Mouse (Mus musculus): ENCODE measurements around the gene Sec16a. TPM values are rescaled to one million over a fixed set of nuclear protein-coding genes. Genes with fewer than 3 reads are reported as not detected.

The Sec16a gene
- polyA plus RNA-seq, 1 experiment from 2014 or later, result 32.4 TPM

DNA sequence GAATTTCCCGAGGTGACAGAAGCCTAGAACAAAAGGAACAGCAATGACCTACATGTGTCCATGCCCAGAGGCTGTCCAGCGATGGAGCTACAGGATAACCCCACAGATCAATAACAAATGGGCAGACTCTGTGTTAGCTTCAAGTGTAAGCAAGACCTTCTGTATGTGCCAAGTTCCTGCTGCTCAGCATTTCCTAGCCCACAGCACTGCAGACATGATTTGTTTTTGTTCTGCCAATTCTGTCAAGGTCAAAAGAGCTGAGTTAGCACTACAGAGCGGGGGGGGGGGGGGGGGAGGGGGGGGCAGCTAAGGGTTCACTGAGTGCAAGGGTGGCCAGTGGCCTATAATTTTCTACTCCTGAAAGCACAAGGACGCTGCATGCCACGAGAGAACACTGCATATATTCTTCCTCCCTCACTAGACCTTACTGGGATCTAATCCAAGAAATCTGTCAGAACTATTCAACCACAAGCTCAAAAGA lies 34.0 kb downstream of the Sec16a start:
- Histone ChIP-seq H3K27ac (replicated peaks; ENCODE audit: low read depth, low read length) (no peak overlapping the region), H3K4me3 (replicated peaks; ENCODE audit: low read depth, low read length) (no peak overlapping the region), H3K4me2 (ENCODE audit: low read length) (no peak overlapping the region), H3K9me3 (ENCODE audit: control insufficient read depth, low read length) (no peaks in the 10 kb centered on the region), H3K4me1 (ENCODE audit: control insufficient read depth, insufficient read depth, low read length) (peaks cover 25% of the 10 kb centered on the region), H3K36me3 (ENCODE audit: control insufficient read depth, insufficient read depth, low read length) (peaks cover 64% of the 10 kb centered on the region), H3K9ac (replicated peaks; ENCODE audit: low read length) (no peak overlapping the region), H3K27me3 (ENCODE audit: control insufficient read depth, insufficient read depth, low read length) (no peaks in the 10 kb centered on the region)
- DNase-seq (no peak), ATAC-seq (ENCODE audit: low FRiP score, low TSS enrichment) (no peak)
- WGBS, result 87% methylated on average over 4 of the region's 5 CpGs

DNA sequence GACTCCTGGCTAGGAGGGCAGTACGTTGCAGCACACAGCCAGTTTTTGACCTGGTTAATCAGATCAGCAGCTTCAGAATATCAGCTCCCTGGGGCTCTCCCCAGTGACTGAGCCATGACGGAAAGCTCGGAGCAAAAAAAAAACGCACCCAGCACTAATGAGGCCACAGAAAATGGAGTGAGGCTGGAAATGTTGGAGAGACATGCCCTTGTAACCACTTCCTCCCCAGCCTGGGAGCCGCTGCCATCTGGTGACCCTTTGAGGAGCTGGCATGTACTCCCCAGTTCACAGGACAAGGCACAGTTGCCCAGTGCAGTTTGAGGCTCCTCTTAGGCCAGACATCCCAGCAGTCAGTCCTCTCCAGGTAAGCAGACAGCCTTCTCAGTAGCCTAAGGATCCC lies 34.9 kb downstream of the Sec16a start:
- H3K27ac ChIP-seq (replicated peaks; ENCODE audit: low read depth, low read length), result no peak overlapping the region
- ATAC-seq (ENCODE audit: low FRiP score, low TSS enrichment) (no peak), DNase-seq (no peak)
- H3K36me3 ChIP-seq (ENCODE audit: control insufficient read depth, insufficient read depth, low read length), result peaks cover 55% of the 10 kb centered on the region
- no peaks in the 10 kb centered on the region for H3K9me3 ChIP-seq (ENCODE audit: control insufficient read depth, low read length)
- H3K4me1 ChIP-seq (ENCODE audit: control insufficient read depth, insufficient read depth, low read length), result peaks cover 34% of the 10 kb centered on the region
- H3K9ac ChIP-seq (replicated peaks; ENCODE audit: low read length), result no peak overlapping the region
- H3K27me3 ChIP-seq (ENCODE audit: control insufficient read depth, insufficient read depth, low read length), result no peaks in the 10 kb centered on the region
- 72% methylated on average over 5 of the region's 5 CpGs for WGBS
- no peak overlapping the region for H3K4me3 ChIP-seq (replicated peaks; ENCODE audit: low read depth, low read length)
- no peak overlapping the region for H3K4me2 ChIP-seq (ENCODE audit: low read length)

GRCm38 (mm10) chr2:26409362-26409761 lies 35.7 kb downstream of the Sec16a start:
- Histone ChIP-seq H3K9ac (replicated peaks; ENCODE audit: low read length) (peak overlapping the region; percentile 92), H3K4me3 (replicated peaks; ENCODE audit: low read depth, low read length) (peak overlapping the region; percentile 90), H3K9me3 (ENCODE audit: control insufficient read depth, low read length) (no peaks in the 10 kb centered on the region), H3K27me3 (ENCODE audit: control insufficient read depth, insufficient read depth, low read length) (no peaks in the 10 kb centered on the region), H3K36me3 (ENCODE audit: control insufficient read depth, insufficient read depth, low read length) (peaks cover 48% of the 10 kb centered on the region), H3K4me2 (ENCODE audit: low read length) (peak overlapping the region; percentile 95), H3K27ac (replicated peaks; ENCODE audit: low read depth, low read length) (no peak overlapping the region), H3K4me1 (ENCODE audit: control insufficient read depth, insufficient read depth, low read length) (peaks cover 36% of the 10 kb centered on the region)
- 60% methylated on average over 3 of the region's 3 CpGs for WGBS
- ATAC-seq (ENCODE audit: low FRiP score, low TSS enrichment) (no peak), DNase-seq (no peak)

DNA sequence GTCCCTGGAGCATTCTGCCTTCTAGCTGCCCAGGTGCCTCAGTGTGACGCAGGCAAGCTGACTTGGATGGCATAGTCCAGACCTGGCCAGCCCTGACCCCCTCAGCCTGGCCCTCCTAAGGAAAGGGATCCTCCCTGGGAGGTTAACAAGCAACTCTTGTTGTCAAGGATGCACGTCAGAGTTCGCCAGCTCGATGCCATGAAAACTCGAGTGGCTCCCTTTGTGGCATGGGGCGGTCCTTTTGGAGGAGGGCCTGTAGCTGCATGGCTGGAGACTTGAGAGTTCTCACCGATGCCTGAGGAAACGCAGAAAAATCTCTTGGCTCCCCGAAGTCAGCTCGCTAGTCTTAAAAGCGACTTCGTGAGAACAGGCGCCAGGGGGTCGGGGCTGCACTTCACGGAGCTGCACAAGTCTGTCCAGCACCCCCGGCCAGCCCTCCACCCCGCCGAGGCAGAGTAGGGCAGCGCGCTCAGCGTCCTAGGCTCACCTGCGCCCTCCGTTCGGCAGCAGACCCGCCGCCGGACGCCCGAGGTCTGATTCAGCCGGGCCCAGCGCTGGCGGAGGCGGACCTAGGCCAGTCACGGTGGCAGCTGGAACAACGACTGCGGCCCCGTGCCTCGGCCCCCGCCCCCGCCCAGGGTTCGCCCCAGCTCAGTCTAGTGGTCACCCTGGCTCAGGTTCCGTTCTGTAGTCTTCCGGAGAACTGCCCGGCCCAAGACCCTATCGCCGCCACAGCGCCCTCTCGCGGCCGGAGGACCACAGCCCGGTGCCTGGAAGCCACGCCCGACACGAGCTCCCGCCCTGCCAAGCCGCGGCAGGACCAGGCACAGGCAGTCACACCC lies 36.3 kb downstream of the Sec16a start, which contains the start of gene Inpp5e:
Inpp5e (minus strand) TSS at position 689 of the 842 bp plus-strand sequence.
- Histone ChIP-seq H3K27me3 (ENCODE audit: control insufficient read depth, insufficient read depth, low read length) (no peaks in the 10 kb centered on the region), H3K36me3 (ENCODE audit: control insufficient read depth, insufficient read depth, low read length) (peaks cover 42% of the 10 kb centered on the region)

GRCm38 (mm10) chr2:26403306-26403705 lies 41.7 kb downstream of the Sec16a start:
- no peak overlapping the region for H3K9ac ChIP-seq (replicated peaks; ENCODE audit: low read length)
- H3K4me3 ChIP-seq (replicated peaks; ENCODE audit: low read depth, low read length), result no peak overlapping the region
- peaks cover 35% of the 10 kb centered on the region for H3K4me1 ChIP-seq (ENCODE audit: control insufficient read depth, insufficient read depth, low read length)
- DNase-seq (no peak), ATAC-seq (ENCODE audit: low FRiP score, low TSS enrichment) (no peak)
- H3K9me3 ChIP-seq (ENCODE audit: control insufficient read depth, low read length), result no peaks in the 10 kb centered on the region
- H3K27ac ChIP-seq (replicated peaks; ENCODE audit: low read depth, low read length), result no peak overlapping the region
- H3K27me3 ChIP-seq (ENCODE audit: control insufficient read depth, insufficient read depth, low read length), result no peaks in the 10 kb centered on the region
- 80% methylated on average over 8 of the region's 8 CpGs for WGBS
- peaks cover 45% of the 10 kb centered on the region for H3K36me3 ChIP-seq (ENCODE audit: control insufficient read depth, insufficient read depth, low read length)
- no peak overlapping the region for H3K4me2 ChIP-seq (ENCODE audit: low read length)

More for the DNA sequence above, 36.3 kb downstream of the Sec16a start, which contains the start of gene Inpp5e:
- Histone ChIP-seq H3K4me3 (replicated peaks; ENCODE audit: low read depth, low read length) (peak within 1 kb of the TSS; percentile 90), H3K27ac (replicated peaks; ENCODE audit: low read depth, low read length) (peak within 1 kb of the TSS; percentile 79), H3K9me3 (ENCODE audit: control insufficient read depth, low read length) (no peaks in the 10 kb centered on the region), H3K4me1 (ENCODE audit: control insufficient read depth, insufficient read depth, low read length) (peaks cover 36% of the 10 kb centered on the region), H3K9ac (replicated peaks; ENCODE audit: low read length) (peak within 1 kb of the TSS; percentile 92), H3K4me2 (ENCODE audit: low read length) (peak within 1 kb of the TSS; percentile 95)
- DNase-seq (peak; percentile 97), ATAC-seq (ENCODE audit: low FRiP score, low TSS enrichment) (peak; percentile 95)
- under 1% methylated on average over 57 of the region's 57 CpGs for WGBS

GRCm38 (mm10) chr2:26402265-26402664 lies 42.8 kb downstream of the Sec16a start:
- Histone ChIP-seq H3K4me3 (replicated peaks; ENCODE audit: low read depth, low read length) (no peak overlapping the region), H3K36me3 (ENCODE audit: control insufficient read depth, insufficient read depth, low read length) (peaks cover 55% of the 10 kb centered on the region), H3K9me3 (ENCODE audit: control insufficient read depth, low read length) (no peaks in the 10 kb centered on the region), H3K27ac (replicated peaks; ENCODE audit: low read depth, low read length) (no peak overlapping the region), H3K9ac (replicated peaks; ENCODE audit: low read length) (no peak overlapping the region), H3K27me3 (ENCODE audit: control insufficient read depth, insufficient read depth, low read length) (no peaks in the 10 kb centered on the region), H3K4me2 (ENCODE audit: low read length) (no peak overlapping the region), H3K4me1 (ENCODE audit: control insufficient read depth, insufficient read depth, low read length) (peaks cover 24% of the 10 kb centered on the region)
- ATAC-seq (ENCODE audit: low FRiP score, low TSS enrichment) (no peak), DNase-seq (no peak)
- 95% methylated on average over 1 of the region's 1 CpGs for WGBS

- ATAC-seq (ENCODE audit: low FRiP score, low TSS enrichment), result no peak
- Histone ChIP-seq H3K27ac (replicated peaks; ENCODE audit: low read depth, low read length) (no peak overlapping the region), H3K27me3 (ENCODE audit: control insufficient read depth, insufficient read depth, low read length) (no peaks in the 10 kb centered on the region), H3K4me1 (ENCODE audit: control insufficient read depth, insufficient read depth, low read length) (peaks cover 12% of the 10 kb centered on the region), H3K9ac (replicated peaks; ENCODE audit: low read length) (no peak overlapping the region), H3K4me3 (replicated peaks; ENCODE audit: low read depth, low read length) (no peak overlapping the region), H3K9me3 (ENCODE audit: control insufficient read depth, low read length) (no peaks in the 10 kb centered on the region), H3K36me3 (ENCODE audit: control insufficient read depth, insufficient read depth, low read length) (peaks cover 68% of the 10 kb centered on the region), H3K4me2 (ENCODE audit: low read length) (no peak overlapping the region)
- no peak for DNase-seq
- WGBS, result 93% methylated on average over 4 of the region's 4 CpGs
Observed at GRCm38 (mm10) chr2:26401023-26401422, 44.0 kb downstream of the Sec16a start.

DNA sequence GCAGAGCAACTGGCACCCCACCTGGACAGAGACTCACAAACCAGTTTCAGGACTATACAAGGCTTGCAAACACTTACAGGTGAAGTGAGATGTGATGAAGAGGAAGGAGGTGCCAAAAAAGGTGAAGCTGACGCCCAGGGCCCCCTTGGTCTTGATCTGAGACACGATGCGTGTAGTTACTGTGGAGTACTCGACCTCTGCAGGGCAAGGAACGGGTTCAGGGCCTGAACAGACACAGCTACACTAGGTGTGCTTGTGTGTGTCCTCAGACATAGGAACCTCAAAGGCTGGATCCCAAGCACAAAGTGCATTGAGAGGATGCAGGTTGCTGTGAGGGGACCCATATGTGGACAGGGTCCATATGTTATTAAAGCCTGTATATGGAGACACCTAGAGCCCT lies 44.7 kb downstream of the Sec16a start:
- Histone ChIP-seq H3K27me3 (ENCODE audit: control insufficient read depth, insufficient read depth, low read length) (no peaks in the 10 kb centered on the region), H3K4me2 (ENCODE audit: low read length) (no peak overlapping the region), H3K36me3 (ENCODE audit: control insufficient read depth, insufficient read depth, low read length) (peaks cover 75% of the 10 kb centered on the region), H3K4me1 (ENCODE audit: control insufficient read depth, insufficient read depth, low read length) (peaks cover 5% of the 10 kb centered on the region; the same call in 1 of the 2 replicates), H3K4me3 (replicated peaks; ENCODE audit: low read depth, low read length) (no peak overlapping the region), H3K9ac (replicated peaks; ENCODE audit: low read length) (no peak overlapping the region), H3K9me3 (ENCODE audit: control insufficient read depth, low read length) (no peaks in the 10 kb centered on the region), H3K27ac (replicated peaks; ENCODE audit: low read depth, low read length) (no peak overlapping the region)
- ATAC-seq (ENCODE audit: low FRiP score, low TSS enrichment) (no peak), DNase-seq (no peak)
- WGBS, result 90% methylated on average over 5 of the region's 5 CpGs

GRCm38 (mm10) chr2:26399647-26400046 lies 45.4 kb downstream of the Sec16a start:
- no peak overlapping the region for H3K4me2 ChIP-seq (ENCODE audit: low read length)
- no peak overlapping the region for H3K27ac ChIP-seq (replicated peaks; ENCODE audit: low read depth, low read length)
- H3K9me3 ChIP-seq (ENCODE audit: control insufficient read depth, low read length), result no peaks in the 10 kb centered on the region
- H3K4me1 ChIP-seq (ENCODE audit: control insufficient read depth, insufficient read depth, low read length), result no peaks in the 10 kb centered on the region
- no peaks in the 10 kb centered on the region for H3K27me3 ChIP-seq (ENCODE audit: control insufficient read depth, insufficient read depth, low read length)
- no peak overlapping the region for H3K9ac ChIP-seq (replicated peaks; ENCODE audit: low read length)
- ATAC-seq (ENCODE audit: low FRiP score, low TSS enrichment) (no peak), DNase-seq (no peak)
- no peak overlapping the region for H3K4me3 ChIP-seq (replicated peaks; ENCODE audit: low read depth, low read length)
- 90% methylated on average over 5 of the region's 5 CpGs for WGBS
- peaks cover 81% of the 10 kb centered on the region for H3K36me3 ChIP-seq (ENCODE audit: control insufficient read depth, insufficient read depth, low read length)

Measured in midbrain, embryonic 14.5 days (tissue).